Mouse (Mus musculus) neural tube, embryonic 13.5 days (tissue): ENCODE data around the gene Ms4a10. TPM values are rescaled to one million over a fixed set of nuclear protein-coding genes. Genes with fewer than 3 reads are reported as not detected.

Experiments used
- ATAC-seq: fragments of 200-750 bp; cut with Nextera tagmentation; 2 replicates; pipeline ENCODE4 v1.8.0; 2017; ENCODE audit warnings: low read depth, mild to moderate bottlenecking, moderate TSS enrichment, moderate library complexity
- H3K27ac ChIP-seq: fragments of 300-500 bp; sonication (generic); replicated peaks from 2 replicates; pipeline ENCODE4 v1.5.1; 2015; ENCODE audit warnings: moderate library complexity, mild to moderate bottlenecking, inconsistent platforms
- H3K27me3 ChIP-seq: fragments of 300-500 bp; sonication (generic); 2 replicates; pipeline ENCODE4 v1.6.1; 2015; ENCODE audit warnings: mild to moderate bottlenecking, inconsistent platforms
- H3K36me3 ChIP-seq: fragments of 300-500 bp; sonication (generic); 2 replicates; pipeline ENCODE4 v1.6.1; 2015; ENCODE audit warnings: mild to moderate bottlenecking, inconsistent platforms
- H3K4me1 ChIP-seq: fragments of 300-500 bp; sonication (generic); replicated peaks from 2 replicates; pipeline ENCODE4 v1.6.1; 2015; ENCODE audit warnings: inconsistent platforms
- H3K4me2 ChIP-seq: fragments of 300-500 bp; sonication (generic); 2 replicates; pipeline ENCODE4 v1.6.1; 2015; ENCODE audit warnings: inconsistent platforms, mild to moderate bottlenecking, moderate library complexity
- H3K4me3 ChIP-seq: fragments of 300-500 bp; sonication (generic); 2 replicates; pipeline ENCODE4 v1.5.1; 2015; ENCODE audit warnings: mild to moderate bottlenecking, inconsistent platforms
- H3K9ac ChIP-seq: fragments of 300-500 bp; sonication (generic); 2 replicates; pipeline ENCODE4 v1.6.1; 2015; ENCODE audit warnings: moderate library complexity, mild to moderate bottlenecking, inconsistent platforms
- H3K9me3 ChIP-seq: fragments of 300-500 bp; sonication (generic); 2 replicates; pipeline ENCODE4 v1.6.1; 2016; ENCODE audit warnings: inconsistent platforms
- WGBS: fragments of 180-500 bp; shearing (Covaris S2); methylation state at CpG from one replicate; pipeline ENCODE4 v1.1.7; 2015; 5-methylcytosine and 5-hydroxymethylcytosine counted together
- polyA plus RNA-seq: library from polyadenylated mRNA; unstranded; fragments of >200 nt; fragmentation: Nextera tagmentation; extraction: Ambion mirVana; gene quantifications from 2 replicates; pipeline ENCODE4 v1.2.1, GENCODE M21; 2015

Ms4a10 gene
- polyA plus RNA-seq, 1 experiment from 2014 or later = not detected

DNA sequence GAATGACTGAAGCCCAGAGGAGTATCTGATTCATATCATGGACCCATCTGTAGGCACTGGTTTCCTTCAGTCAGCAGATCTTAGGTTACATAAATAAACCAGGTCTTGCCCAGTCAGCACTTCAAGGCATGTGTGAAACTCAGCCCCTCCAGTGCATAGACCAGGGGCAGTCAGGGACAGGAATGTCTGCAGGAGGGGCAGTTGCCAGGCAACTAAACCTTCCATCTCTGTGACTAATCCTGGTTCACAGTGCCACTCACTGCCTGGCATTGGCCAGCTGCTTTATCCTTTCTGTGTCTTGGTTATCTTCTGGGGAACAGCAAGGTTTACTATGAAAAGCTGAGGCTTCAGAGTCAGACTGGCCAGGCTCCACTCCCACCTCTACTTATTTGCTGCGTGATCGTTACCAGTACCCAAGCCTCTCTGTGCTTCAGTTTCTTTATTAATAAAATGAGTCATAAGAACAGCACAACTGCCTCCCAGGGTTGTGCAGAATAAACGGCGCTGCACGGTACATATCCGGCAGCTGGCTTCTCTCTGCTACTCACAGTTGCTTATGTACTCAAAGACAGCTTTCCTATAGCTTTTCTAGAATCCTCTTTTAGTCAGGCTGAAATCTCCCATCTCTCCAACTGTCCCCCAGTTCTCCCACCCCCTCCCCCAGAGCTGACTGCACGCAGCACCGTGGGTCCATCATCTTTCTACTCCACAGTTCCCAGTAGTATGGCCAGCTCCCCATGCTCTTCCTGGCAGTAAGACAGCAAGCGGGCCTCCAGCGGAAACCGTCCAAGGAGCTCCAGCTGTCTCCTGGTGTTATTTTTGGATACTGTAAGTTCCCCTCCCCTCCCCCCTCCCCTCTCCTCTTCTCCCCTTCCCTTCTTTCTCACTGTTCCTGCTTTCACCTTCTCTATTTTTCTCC lies 22.2 kb downstream of the Ms4a10 start:
- H3K4me3 ChIP-seq = no peak overlapping the region
- H3K4me1 ChIP-seq = peaks cover 28% of the 10 kb centered on the region
- WGBS = 67% methylated on average over 11 of the region's 11 CpGs
- 0 out of 2 replicates have a peak overlapping the region, but pooled peaks have one; percentile 3 for H3K27ac ChIP-seq
- H3K27me3 ChIP-seq = no peaks in the 10 kb centered on the region
- peak overlapping the region; percentile 43 for H3K9ac ChIP-seq
- no peak for ATAC-seq
- no peaks in the 10 kb centered on the region for H3K36me3 ChIP-seq
- no peak overlapping the region for H3K4me2 ChIP-seq
- H3K9me3 ChIP-seq = no peaks in the 10 kb centered on the region

DNA sequence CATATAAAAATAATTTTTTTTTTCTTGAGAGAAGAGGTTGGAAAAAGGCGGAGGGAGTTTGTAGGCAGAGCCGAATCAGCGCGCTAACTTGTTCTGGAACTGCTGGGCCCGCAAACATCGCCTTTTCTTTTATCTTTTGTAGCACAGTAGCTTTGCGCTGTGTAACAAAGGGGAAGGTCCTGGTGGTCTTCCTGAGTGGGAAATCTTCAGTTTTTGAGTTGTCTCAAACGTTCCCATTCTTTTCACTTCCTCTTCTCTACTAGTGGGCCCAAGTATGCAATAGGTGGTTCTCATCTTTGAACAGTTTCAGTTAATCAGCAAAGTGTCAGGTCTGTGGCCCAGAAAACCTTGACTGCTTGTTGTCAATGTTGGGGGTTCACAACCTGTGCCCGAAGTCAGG lies 24.9 kb downstream of the Ms4a10 start:
- H3K9me3 ChIP-seq = no peaks in the 10 kb centered on the region
- peak overlapping the region; percentile 74 for H3K4me3 ChIP-seq
- peaks cover 17% of the 10 kb centered on the region for H3K36me3 ChIP-seq
- ATAC-seq = peak; percentile 20
- H3K27ac ChIP-seq = peak overlapping the region; percentile 15; the same call in 1 of the 2 replicates
- H3K4me1 ChIP-seq = peaks cover 41% of the 10 kb centered on the region
- H3K27me3 ChIP-seq = no peaks in the 10 kb centered on the region
- WGBS = 34% methylated on average over 9 of the region's 9 CpGs
- H3K9ac ChIP-seq = peak overlapping the region; percentile 59
- H3K4me2 ChIP-seq = peak overlapping the region; percentile 100

DNA sequence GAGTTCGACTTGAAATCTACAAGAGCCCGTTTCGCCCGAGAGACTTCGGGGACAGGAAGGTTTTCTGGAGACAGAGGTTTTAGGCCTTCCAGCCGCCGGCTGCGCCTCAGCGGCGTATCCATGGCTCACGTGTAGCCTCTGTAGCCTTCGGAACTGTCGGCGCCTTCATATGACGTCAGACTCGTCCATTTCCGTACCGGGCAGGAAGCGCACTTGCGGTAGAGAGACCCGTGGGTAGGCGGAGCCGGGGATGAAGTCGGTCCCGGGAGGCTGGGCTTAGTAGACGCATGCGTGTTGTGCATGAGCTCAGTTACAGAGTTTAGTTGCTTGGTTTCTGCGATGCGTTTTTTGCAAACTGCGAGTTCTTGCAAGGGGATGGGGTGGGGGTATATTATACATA lies 25.4 kb downstream of the Ms4a10 start, which contains the start of gene Ccdc86:
Ccdc86 (minus strand) TSS at position 155 of the 400 bp plus-strand sequence.
- peaks cover 41% of the 10 kb centered on the region for H3K4me1 ChIP-seq
- H3K4me2 ChIP-seq = peak within 1 kb of the TSS; percentile 100
- no peaks in the 10 kb centered on the region for H3K9me3 ChIP-seq
- H3K36me3 ChIP-seq = peaks cover 22% of the 10 kb centered on the region
- H3K9ac ChIP-seq = peak within 1 kb of the TSS; percentile 88
- H3K4me3 ChIP-seq = peak within 1 kb of the TSS; percentile 74
- WGBS = under 1% methylated on average over 30 of the region's 30 CpGs
- peak; percentile 98 for ATAC-seq
- no peaks in the 10 kb centered on the region for H3K27me3 ChIP-seq
- H3K27ac ChIP-seq = peak within 1 kb of the TSS; percentile 15; the same call in 1 of the 2 replicates

DNA sequence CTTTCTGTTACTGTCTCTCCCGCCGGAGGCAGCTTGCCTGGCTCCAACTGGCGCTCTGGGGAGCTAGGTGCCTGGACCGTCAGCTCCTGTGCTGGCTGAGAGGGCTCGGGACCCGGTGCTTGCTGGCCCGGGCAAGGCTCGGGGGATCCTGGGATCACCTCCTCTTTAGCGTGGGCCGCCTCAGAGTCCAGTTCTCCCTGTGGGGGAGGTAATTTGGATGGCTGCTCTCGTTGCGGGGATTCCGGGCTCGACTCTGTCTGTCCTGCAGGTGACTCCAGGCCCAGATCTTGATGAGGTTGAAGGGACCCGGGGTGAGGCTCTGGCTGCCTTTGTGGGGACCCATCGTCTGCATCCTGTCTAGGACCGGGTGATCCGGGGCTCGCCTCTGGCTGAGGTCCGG lies 26.1 kb downstream of the Ms4a10 start:
- peaks cover 29% of the 10 kb centered on the region for H3K36me3 ChIP-seq
- H3K9ac ChIP-seq = peak overlapping the region; percentile 88
- no peaks in the 10 kb centered on the region for H3K27me3 ChIP-seq
- ATAC-seq = peak; percentile 21; the same call in 1 of the 2 replicates
- under 1% methylated on average over 20 of the region's 20 CpGs for WGBS
- H3K27ac ChIP-seq = no peak overlapping the region
- peaks cover 41% of the 10 kb centered on the region for H3K4me1 ChIP-seq
- no peaks in the 10 kb centered on the region for H3K9me3 ChIP-seq
- peak overlapping the region; percentile 100 for H3K4me2 ChIP-seq
- peak overlapping the region; percentile 74 for H3K4me3 ChIP-seq

DNA sequence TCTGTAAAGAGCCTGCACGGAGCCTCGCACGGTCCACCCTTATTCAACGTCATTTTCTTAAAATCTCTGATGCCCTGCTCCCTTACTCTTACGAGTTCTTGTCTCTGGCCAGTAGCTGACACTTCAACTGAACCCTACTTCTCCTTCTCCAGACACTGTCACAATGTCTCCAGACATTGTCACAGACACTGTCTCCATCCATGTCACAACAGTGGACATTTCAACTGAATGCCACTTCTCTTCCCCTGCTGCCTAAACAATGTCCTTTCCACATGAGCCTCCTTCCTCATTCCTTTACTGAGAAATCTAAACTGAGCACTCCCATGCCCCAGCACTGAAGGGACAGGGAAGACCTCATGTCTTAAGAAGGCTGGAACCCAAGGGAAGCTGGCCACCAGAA lies 27.3 kb downstream of the Ms4a10 start:
- Histone ChIP-seq H3K36me3 (peaks cover 41% of the 10 kb centered on the region), H3K9ac (peak overlapping the region; percentile 88), H3K27me3 (no peaks in the 10 kb centered on the region), H3K9me3 (no peaks in the 10 kb centered on the region), H3K4me1 (peaks cover 37% of the 10 kb centered on the region), H3K27ac (no peak overlapping the region), H3K4me3 (peak overlapping the region; percentile 74), H3K4me2 (peak overlapping the region; percentile 100)
- 93% methylated on average over 5 of the region's 5 CpGs for WGBS
- ATAC-seq = no peak

DNA sequence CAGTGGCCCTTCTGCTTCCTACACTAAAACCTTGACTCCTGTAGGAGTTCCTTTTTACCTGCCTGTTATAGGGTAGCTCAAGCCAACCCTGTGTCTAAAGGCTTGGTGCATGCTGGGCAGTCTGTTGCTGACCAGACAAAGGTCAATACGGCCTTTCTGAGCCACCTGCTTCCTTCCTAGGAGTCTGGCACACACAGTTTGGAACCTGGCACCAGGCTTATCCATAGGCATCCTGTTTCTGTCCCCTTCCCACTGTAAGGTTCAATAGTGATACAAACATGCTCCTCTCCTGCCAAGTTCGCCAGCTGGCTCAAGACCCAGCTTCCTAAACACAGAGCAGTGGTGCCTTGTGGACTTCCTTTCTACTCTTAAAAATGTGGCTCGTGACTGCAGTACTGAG lies 28.0 kb downstream of the Ms4a10 start:
- peaks cover 36% of the 10 kb centered on the region for H3K4me1 ChIP-seq
- H3K4me2 ChIP-seq = peak overlapping the region; percentile 100; the same call in 1 of the 2 replicates
- H3K27ac ChIP-seq = no peak overlapping the region
- 85% methylated on average over 3 of the region's 3 CpGs for WGBS
- peaks cover 46% of the 10 kb centered on the region for H3K36me3 ChIP-seq
- H3K4me3 ChIP-seq = 0 out of 2 replicates have a peak overlapping the region, but pooled peaks have one; percentile 3
- ATAC-seq = no peak
- H3K9ac ChIP-seq = peak overlapping the region; percentile 88; the same call in 1 of the 2 replicates
- H3K27me3 ChIP-seq = no peaks in the 10 kb centered on the region
- H3K9me3 ChIP-seq = no peaks in the 10 kb centered on the region

DNA sequence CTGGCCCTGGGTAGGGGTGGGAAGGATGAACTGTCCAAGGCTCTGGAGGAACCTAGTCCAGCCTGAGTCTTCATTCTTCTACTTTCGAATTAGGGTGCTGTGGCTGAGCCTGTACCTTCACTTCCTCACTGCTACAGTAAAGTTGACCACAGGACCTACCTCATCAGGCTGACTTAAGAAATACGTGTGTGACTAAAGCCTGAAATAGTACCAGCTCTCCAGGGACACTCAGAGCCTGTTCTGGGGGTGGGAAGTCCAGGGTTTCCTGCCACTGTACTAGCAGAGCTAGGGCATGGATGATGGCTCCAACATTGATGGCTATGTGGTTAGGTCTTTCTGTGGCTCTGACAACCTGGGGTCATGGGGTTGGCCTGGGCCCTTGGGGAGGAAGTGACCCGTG lies 30.5 kb downstream of the Ms4a10 start:
- peaks cover 46% of the 10 kb centered on the region for H3K4me1 ChIP-seq
- peaks cover 46% of the 10 kb centered on the region for H3K36me3 ChIP-seq
- no peak overlapping the region for H3K9ac ChIP-seq
- H3K4me3 ChIP-seq = no peak overlapping the region
- no peaks in the 10 kb centered on the region for H3K9me3 ChIP-seq
- WGBS = 90% methylated on average over 3 of the region's 3 CpGs
- no peak overlapping the region for H3K4me2 ChIP-seq
- no peak for ATAC-seq
- no peak overlapping the region for H3K27ac ChIP-seq
- H3K27me3 ChIP-seq = no peaks in the 10 kb centered on the region

DNA sequence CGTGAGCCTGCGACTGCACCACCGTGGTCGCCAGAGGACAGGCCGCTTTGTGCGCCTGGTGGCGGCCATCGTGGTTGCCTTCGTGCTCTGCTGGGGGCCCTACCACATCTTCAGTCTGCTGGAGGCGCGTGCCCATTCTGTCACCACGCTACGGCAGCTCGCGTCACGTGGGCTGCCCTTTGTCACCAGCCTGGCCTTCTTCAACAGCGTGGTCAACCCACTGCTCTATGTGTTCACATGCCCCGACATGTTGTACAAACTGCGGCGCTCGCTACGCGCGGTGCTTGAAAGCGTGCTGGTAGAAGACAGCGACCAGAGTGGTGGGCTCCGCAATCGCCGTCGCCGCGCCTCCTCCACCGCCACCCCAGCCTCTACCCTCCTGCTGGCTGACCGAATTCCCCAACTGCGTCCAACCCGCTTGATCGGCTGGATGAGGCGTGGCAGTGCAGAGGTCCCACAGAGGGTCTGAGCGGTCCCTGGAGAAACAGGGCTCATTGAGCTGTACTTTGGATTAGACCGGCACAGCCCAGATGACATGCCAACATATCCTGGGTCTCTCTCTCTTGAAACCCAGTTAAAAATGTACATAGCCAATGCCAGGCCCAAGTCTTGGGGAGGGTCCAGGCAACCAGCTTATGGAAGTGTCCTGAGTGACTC lies 33.5 kb downstream of the Ms4a10 start:
- H3K4me1 ChIP-seq = peaks cover 21% of the 10 kb centered on the region
- H3K27ac ChIP-seq = peak overlapping the region; percentile 77
- H3K36me3 ChIP-seq = peaks cover 36% of the 10 kb centered on the region
- WGBS = 2% methylated on average over 40 of the region's 40 CpGs
- H3K4me2 ChIP-seq = peak overlapping the region; percentile 75
- H3K9me3 ChIP-seq = no peaks in the 10 kb centered on the region
- H3K27me3 ChIP-seq = no peaks in the 10 kb centered on the region
- peak overlapping the region; percentile 40 for H3K4me3 ChIP-seq
- peak overlapping the region; percentile 71 for H3K9ac ChIP-seq
- peak; percentile 77 for ATAC-seq

DNA sequence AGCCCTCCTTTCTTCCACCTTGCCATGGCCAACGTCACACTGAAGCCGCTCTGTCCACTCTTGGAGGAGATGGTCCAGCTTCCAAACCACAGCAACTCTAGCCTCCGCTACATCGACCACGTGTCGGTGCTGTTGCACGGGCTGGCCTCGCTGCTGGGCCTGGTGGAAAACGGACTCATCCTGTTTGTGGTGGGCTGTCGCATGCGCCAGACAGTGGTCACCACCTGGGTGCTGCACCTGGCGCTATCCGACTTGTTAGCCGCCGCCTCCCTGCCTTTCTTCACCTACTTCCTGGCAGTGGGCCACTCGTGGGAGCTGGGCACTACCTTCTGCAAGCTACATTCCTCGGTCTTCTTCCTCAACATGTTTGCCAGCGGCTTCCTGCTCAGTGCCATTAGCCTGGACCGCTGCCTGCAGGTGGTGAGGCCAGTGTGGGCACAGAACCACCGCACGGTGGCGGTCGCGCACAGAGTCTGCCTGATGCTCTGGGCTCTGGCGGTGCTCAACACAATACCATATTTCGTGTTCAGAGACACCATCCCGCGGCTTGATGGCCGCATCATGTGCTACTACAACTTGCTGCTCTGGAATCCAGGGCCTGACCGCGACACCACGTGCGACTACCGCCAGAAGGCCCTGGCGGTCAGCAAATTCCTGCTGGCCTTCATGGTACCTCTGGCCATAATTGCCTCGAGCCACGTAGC lies 34.2 kb downstream of the Ms4a10 start:
- ATAC-seq = peak; percentile 95
- peak overlapping the region; percentile 40 for H3K4me3 ChIP-seq
- H3K9me3 ChIP-seq = no peaks in the 10 kb centered on the region
- peaks cover 21% of the 10 kb centered on the region for H3K4me1 ChIP-seq
- H3K36me3 ChIP-seq = peaks cover 35% of the 10 kb centered on the region
- H3K9ac ChIP-seq = peak overlapping the region; percentile 71
- H3K27me3 ChIP-seq = no peaks in the 10 kb centered on the region
- H3K4me2 ChIP-seq = peak overlapping the region; percentile 75
- peak overlapping the region; percentile 77 for H3K27ac ChIP-seq
- 19% methylated on average over 37 of the region's 37 CpGs for WGBS

- Histone ChIP-seq H3K4me3 (no peak overlapping the region), H3K9ac (no peak overlapping the region), H3K4me2 (no peak overlapping the region), H3K27ac (no peak overlapping the region), H3K9me3 (no peaks in the 10 kb centered on the region), H3K36me3 (peaks cover 20% of the 10 kb centered on the region), H3K4me1 (peaks cover 21% of the 10 kb centered on the region), H3K27me3 (no peaks in the 10 kb centered on the region)
- no peak for ATAC-seq
- 63% methylated on average over 3 of the region's 3 CpGs for WGBS
Observed at GRCm38 (mm10) chr19:10938771-10939170, 35.7 kb downstream of the Ms4a10 start.

DNA sequence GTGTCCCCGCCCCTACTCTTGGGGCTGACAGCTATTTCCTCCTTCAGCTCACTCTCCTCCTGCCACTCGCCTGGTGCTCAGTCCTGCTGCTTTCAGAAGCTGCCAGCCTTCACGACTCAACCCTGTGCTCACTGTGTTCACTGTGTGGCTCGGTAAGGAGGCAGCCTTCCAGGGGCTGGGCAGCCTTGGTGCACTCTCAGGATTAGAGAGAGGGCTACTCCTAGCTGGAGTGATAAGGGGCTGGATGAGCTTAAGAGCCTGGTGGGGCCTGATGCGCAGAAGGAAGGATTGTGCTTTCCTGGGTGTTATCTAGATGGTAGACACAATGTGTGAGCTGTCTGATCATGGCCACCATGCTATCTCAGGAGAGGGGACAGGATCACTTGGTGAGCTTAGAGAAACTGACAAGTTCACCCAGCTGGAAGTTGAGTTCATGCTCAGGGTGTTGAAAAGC lies 37.3 kb downstream of the Ms4a10 start, which contains the start of gene Ptgdr2:
Ptgdr2 (plus strand) TSS at position 51 of the 454 bp plus-strand sequence.
- H3K4me1 ChIP-seq = peaks cover 21% of the 10 kb centered on the region
- H3K9me3 ChIP-seq = no peaks in the 10 kb centered on the region
- 62% methylated on average over 5 of the region's 5 CpGs for WGBS
- ATAC-seq = no peak
- peaks cover 4% of the 10 kb centered on the region for H3K36me3 ChIP-seq
- no peak within 1 kb of the TSS for H3K4me2 ChIP-seq
- no peak within 1 kb of the TSS for H3K4me3 ChIP-seq
- no peak within 1 kb of the TSS for H3K27ac ChIP-seq
- no peak within 1 kb of the TSS for H3K9ac ChIP-seq
- H3K27me3 ChIP-seq = no peaks in the 10 kb centered on the region
